Mouse (Mus musculus): ENCODE data around the gene Vac14.

Vac14 gene

GRCm38 (mm10) chr8:110713073-110713472 is 94.7 kb downstream of the Vac14 start:
- DNase-seq (ENCODE audit: extremely low read depth, insufficient read length, low spot score): no peak

DNA sequence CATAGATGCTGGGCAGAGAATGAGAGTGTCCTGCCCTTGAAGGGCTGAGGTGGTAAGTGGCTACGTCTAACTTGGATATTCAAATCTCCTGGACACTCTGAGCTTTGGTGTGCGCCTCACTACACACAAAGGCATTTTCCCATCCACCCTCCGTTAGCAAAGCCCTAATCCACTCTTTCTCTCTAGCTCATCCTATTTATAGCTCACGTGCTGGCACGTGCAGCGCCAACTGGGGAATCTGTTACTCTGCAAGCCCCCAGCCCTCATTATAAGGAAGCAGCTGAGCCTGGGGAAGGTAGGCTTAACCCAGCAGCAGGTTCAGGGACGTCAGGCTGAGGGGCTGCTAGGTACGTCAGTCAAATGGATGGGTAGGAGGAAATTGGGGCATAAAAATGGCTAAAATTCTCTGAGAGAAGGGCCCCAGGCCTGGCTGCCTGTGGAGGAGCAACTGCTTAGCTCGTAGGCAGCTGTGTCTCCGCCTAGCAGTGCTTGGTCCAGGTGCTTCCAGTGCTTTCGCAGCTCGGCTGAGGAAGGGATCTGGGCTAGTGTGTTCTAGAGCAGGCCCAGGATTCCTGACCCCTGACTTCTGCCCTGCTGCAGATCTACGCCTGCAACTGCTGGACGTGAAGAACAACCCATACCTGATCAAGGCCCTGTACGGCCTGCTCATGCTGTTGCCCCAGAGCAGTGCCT is 96.6 kb downstream of the Vac14 start:
- DNase-seq (ENCODE audit: extremely low read depth, insufficient read length, low spot score): no peak

DNA sequence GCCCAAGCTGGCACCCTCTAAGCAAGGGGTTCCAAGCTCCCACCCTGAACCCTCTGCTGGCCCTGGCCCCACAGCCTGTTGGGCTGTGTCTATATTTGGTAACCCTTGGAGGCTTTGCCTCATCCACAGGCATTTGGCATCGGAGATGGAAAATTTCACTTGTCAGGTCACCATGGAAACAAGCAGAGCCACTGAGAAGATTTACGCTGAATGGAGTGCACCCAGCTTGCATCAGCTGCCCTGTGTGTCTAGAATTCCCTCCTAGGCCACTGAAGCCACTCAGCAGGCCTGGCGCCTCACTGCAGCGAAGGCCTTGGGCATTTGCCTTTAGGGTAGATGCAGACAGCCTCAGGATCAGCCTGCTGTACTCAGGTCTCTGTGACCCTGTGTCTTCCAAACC is 97.7 kb downstream of the Vac14 start:
- DNase-seq (ENCODE audit: extremely low read depth, insufficient read length, low spot score): peak; percentile 74

GRCm38 (mm10) chr8:110717131-110717530 is 98.7 kb downstream of the Vac14 start:
- DNase-seq (ENCODE audit: extremely low read depth, insufficient read length, low spot score): no peak

DNA sequence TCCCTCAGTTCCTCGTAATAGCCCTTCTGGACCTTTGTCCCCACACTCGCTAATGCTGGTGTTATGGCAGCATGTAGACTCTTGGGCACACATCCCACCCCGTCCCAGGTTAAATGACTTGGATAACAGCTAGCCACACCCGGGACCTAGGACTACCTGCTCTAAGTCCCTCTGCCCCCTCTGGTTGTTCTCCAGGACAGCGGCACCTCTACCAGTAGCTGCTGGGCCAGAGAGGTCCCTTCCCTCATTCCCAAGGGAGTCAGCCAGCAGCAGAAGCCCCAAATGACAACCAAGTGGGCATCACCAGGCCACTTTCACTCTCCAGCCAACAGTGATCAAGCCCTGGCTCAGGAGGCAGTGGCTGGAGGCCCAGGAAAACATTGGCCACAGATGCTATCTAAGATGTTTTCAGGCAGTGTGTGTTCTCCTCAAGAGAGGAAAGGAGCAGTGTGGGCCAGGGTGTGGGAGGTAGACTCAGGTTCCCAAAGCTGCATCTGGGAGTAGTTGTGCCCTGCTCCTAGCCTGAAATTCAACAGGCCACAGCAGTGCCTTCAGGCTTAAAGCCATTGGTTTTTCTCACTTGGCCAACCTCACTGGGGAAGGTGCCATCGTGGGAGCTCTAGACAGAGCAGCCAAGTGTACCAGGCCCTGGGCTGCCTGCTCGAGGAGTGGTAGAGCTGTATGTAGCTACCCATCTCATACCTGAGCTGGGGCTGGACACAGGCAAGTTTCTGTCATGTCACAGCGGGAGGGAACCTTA is 100.0 kb downstream of the Vac14 start:
- DNase-seq (ENCODE audit: extremely low read depth, insufficient read length, low spot score): no peak

DNA sequence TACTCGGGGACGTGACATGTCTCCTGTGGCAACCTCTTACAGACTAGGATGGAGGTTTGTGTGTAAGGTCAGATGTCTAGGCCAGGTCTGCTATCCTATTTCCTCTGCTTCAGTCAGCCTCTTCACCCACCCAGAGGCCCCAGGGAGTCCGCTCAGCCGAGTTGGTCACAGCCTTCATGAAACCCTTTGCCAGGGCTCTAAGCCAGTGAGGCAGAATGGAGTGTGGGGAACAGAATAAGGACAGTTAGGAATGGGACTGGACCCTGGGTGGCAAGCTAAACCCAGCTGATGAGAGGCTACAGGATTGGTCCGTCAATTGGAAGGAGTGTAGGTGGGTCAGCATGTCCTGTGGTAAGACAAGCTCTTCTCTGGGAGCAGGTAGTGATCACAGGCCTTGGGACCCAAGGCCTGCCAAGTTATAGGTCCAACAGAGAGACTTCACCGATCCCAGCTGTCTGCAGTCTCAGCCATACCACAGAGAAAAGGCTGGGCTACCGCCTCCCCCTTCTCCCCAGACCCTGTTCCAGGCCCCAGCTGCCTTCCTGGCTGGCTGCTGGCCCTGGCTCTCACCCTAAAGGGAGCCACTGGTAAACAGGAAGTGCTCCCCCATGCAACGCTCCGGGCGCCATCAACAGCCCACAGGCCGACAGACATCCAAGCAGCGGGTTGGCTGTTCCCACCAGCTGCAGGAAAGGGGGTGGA is 100.7 kb downstream of the Vac14 start:
- DNase-seq (ENCODE audit: extremely low read depth, insufficient read length, low spot score): no peak

DNA sequence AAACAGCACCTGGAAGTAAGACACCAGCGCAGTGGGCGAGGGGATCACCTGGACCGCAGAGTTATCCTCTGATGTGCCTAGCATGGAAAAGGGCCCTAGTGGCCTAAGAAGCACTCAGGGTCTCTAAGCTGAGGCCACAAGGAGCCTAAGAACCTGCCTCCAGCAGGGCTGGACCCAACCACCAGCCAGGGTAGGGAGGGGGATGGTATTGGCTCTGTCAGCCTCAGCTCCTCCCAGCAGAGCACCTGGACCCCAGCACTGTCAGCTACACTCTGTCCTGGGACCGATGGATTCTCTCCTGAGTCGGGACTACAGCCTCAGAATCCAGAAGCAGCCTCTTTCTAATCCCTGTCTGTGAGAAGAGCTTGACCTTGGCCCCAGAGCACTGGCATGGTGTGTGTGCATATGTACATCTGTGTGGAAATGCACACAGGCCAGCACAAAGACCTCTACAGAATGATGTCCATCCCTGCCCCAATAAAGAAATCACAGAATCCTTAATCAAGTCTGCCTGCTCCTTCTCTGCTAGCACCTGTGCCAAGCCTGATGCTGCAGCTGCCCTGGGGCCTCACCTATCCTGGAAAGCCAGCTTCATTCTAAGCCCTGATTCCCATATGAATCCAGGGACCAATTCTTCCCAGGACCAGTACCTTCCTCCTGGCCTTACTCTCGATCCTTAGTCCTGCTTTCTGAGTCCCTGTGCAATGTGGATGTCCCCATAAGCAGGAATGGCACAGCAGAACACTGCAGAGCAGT is 101.7 kb downstream of the Vac14 start:
- no peak for DNase-seq (ENCODE audit: extremely low read depth, insufficient read length, low spot score)

GRCm38 (mm10) chr8:110720685-110721598 is 102.6 kb downstream of the Vac14 start, which contains the start of gene Mtss1l:
Mtss1l (plus strand) TSS chr8:110721476.
- peak; percentile 73 for DNase-seq (ENCODE audit: extremely low read depth, insufficient read length, low spot score)

DNA sequence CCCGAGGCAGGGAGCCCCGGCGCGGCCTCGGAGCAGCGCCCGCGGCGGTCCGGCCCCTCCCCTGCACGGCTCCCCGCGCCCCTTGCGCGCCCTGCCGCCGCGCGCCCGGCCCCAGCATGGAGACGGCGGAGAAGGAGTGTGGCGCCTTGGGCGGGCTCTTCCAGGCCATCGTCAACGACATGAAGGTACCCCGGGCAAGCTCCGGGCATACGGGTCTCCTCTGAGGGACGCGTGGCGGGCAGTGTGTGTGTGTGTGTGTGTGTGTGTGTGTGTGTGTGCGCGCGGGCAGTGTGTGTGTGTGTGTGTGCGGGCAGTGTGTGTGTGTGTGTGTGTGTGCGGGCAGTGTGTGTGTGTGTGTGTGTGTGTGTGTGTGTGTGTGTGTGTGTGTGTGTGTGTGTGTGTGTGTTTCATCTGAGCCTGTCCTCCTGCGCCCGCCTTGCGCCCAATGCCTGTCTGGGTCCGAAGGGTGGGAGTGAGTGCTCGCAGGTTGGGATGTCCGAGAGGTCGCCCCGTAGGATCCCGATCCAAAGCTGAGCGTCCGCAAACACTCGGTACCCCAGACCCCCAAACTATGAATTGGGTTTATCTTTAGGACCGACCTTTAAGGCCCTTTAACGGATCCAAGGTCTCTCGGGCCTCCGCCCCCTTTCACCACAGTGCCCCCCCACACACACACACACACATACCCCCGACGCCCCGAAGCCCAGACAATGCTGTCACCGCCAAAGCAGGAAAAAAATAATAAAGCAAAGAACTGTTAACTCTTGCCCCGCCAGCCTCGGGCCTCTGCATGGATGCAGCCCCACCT is 103.4 kb downstream of the Vac14 start:
- peak; percentile 50 for DNase-seq (ENCODE audit: extremely low read depth, insufficient read length, low spot score)

GRCm38 (mm10) chr8:110722414-110723011 is 104.1 kb downstream of the Vac14 start:
- DNase-seq (ENCODE audit: extremely low read depth, insufficient read length, low spot score): no peak

GRCm38 (mm10) chr8:110724493-110724892 is 106.1 kb downstream of the Vac14 start:
- no peak for DNase-seq (ENCODE audit: extremely low read depth, insufficient read length, low spot score)

- no peak for DNase-seq (ENCODE audit: extremely low read depth, insufficient read length, low spot score)
Observed at GRCm38 (mm10) chr8:110725084-110725838, 106.9 kb downstream of the Vac14 start.

GRCm38 (mm10) chr8:110726893-110727292 is 108.5 kb downstream of the Vac14 start:
- no peak for DNase-seq (ENCODE audit: extremely low read depth, insufficient read length, low spot score)

GRCm38 (mm10) chr8:110731346-110731859 is 113.0 kb downstream of the Vac14 start:
- no peak for DNase-seq (ENCODE audit: extremely low read depth, insufficient read length, low spot score)

DNA sequence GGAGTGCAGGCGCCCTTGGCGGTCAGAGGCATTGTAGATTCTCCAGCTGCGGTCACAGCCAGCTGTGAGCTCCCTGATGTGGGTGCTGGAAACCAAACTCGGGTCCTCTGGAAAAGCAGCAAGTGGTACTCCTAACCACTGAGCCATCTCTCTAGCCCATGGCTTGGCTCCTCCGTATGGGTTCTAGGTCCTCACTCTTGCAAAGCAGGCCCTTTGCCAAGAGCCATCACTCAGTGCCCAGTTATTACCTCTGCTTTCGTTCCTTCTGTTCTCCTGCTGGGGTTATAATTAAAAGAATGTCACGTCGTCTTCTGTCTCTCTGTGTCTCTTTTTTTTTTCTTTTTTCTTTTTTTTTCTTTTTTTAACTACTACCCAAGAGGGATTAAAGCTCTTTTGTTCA is 114.7 kb downstream of the Vac14 start:
- no peak for DNase-seq (ENCODE audit: extremely low read depth, insufficient read length, low spot score)

DNA sequence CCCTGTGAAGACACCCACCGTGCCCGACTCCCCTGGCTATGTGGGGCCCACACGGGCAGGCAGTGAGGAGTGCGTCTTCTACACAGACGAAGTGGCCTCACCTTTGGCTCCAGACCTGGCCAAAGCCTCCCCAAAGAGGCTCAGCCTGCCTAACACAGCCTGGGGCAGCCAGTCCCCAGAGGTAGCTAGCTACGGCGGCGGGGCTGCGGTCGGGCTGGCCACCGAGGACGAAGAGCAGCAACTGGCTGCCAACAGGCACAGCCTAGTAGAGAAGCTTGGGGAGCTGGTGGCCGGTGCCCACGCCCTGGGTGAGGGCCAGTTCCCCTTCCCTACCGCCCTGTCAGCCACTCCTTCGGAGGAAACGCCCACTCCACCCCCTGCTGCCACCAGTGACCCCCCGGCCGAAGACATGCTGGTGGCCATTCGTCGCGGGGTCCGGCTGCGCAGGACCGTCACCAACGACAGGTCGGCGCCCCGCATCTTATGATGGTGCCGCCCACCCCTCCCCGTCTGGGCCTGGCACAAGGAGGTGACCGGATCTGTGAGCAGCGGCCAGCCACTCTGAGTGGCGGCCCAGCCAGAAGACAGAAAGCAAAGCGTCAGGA is 120.3 kb downstream of the Vac14 start:
- DNase-seq (ENCODE audit: extremely low read depth, insufficient read length, low spot score): no peak

GRCm38 (mm10) chr8:110740629-110741175 is 122.3 kb downstream of the Vac14 start:
- no peak for DNase-seq (ENCODE audit: extremely low read depth, insufficient read length, low spot score)

All from 3134 (cell line).